Mouse (Mus musculus) embryonic facial prominence, embryonic 13.5 days (tissue): ENCODE data around the gene Ajm1. TPM values are rescaled to one million over a fixed set of nuclear protein-coding genes. Genes with fewer than 3 reads are reported as not detected.
A peak's percentile ranks its signal among the peaks of the same experiment; 100 is the strongest.

ENCODE experiments used
- ATAC-seq: fragments of 200-750 bp; cut with Nextera tagmentation; 2 replicates; pipeline ENCODE4 v1.8.0; 2017; ENCODE audit warnings: low read depth; ENCODE audit not compliant: insufficient number of reproducible peaks, insufficient read depth, low FRiP score, low TSS enrichment
- H3K27ac ChIP-seq: fragments of 300-500 bp; sonication (generic); 2 replicates; pipeline ENCODE4 v1.5.1; 2015; ENCODE audit warnings: moderate library complexity, mild to moderate bottlenecking, inconsistent platforms
- H3K27me3 ChIP-seq: fragments of 300-500 bp; sonication (generic); 2 replicates; pipeline ENCODE4 v1.6.1; 2015; ENCODE audit warnings: mild to moderate bottlenecking, inconsistent platforms
- H3K36me3 ChIP-seq: fragments of 300-500 bp; sonication (generic); 2 replicates; pipeline ENCODE4 v1.6.1; 2015; ENCODE audit warnings: mild to moderate bottlenecking, inconsistent platforms
- H3K4me1 ChIP-seq: fragments of 300-500 bp; sonication (generic); 2 replicates; pipeline ENCODE4 v1.6.1; 2015; ENCODE audit warnings: inconsistent platforms
- H3K4me2 ChIP-seq: fragments of 300-500 bp; sonication (generic); 2 replicates; pipeline ENCODE4 v1.6.1; 2015; ENCODE audit warnings: moderate library complexity, mild to moderate bottlenecking, inconsistent platforms
- H3K4me3 ChIP-seq: fragments of 300-500 bp; sonication (generic); 2 replicates; pipeline ENCODE4 v1.5.1; 2015; ENCODE audit warnings: mild to moderate bottlenecking, inconsistent platforms
- H3K9ac ChIP-seq: fragments of 300-500 bp; sonication (generic); 2 replicates; pipeline ENCODE4 v1.6.1; 2015; ENCODE audit warnings: mild to moderate bottlenecking, inconsistent platforms
- H3K9me3 ChIP-seq: fragments of 300-500 bp; sonication (generic); 2 replicates; pipeline ENCODE4 v1.6.1; 2016; ENCODE audit warnings: inconsistent platforms
- WGBS: fragments of 180-500 bp; shearing (Covaris S2); methylation state at CpG from one replicate; pipeline ENCODE4 v1.1.7; 2015; ENCODE audit warnings: mixed read lengths; 5-methylcytosine and 5-hydroxymethylcytosine counted together
- polyA plus RNA-seq: library from polyadenylated mRNA; unstranded; fragments of >200 nt; fragmentation: Nextera tagmentation; extraction: Ambion mirVana; gene quantifications from 2 replicates; pipeline ENCODE4 v1.2.1, GENCODE M21; 2015

Gene Ajm1
- polyA plus RNA-seq, 1 experiment from 2014 or later, result 0.39 TPM

- 78% methylated on average over 16 of the region's 16 CpGs for WGBS
- Histone ChIP-seq H3K27ac (no peak overlapping the region), H3K4me1 (peaks cover 67% of the 10 kb centered on the region), H3K9ac (peak overlapping the region; percentile 78), H3K9me3 (no peaks in the 10 kb centered on the region), H3K4me2 (peak overlapping the region; percentile 95), H3K36me3 (peaks cover 18% of the 10 kb centered on the region), H3K27me3 (peaks cover 56% of the 10 kb centered on the region), H3K4me3 (peak overlapping the region; percentile 64; the same call in 1 of the 2 replicates)
- no peak for ATAC-seq
These were observed 5.3 kb downstream of the Ajm1 start for GRCm38 (mm10) chr2:25576028-25576850.

GRCm38 (mm10) chr2:25575432-25576027 is 6.0 kb downstream of the Ajm1 start:
- peak overlapping the region; percentile 93 for H3K27ac ChIP-seq
- peak overlapping the region; percentile 64 for H3K4me3 ChIP-seq
- H3K36me3 ChIP-seq, result peaks cover 24% of the 10 kb centered on the region
- ATAC-seq, result no peak
- peak overlapping the region; percentile 95 for H3K4me2 ChIP-seq
- H3K9ac ChIP-seq, result peak overlapping the region; percentile 78
- WGBS, result 9% methylated on average over 21 of the region's 21 CpGs
- H3K27me3 ChIP-seq, result peaks cover 49% of the 10 kb centered on the region
- H3K9me3 ChIP-seq, result no peaks in the 10 kb centered on the region
- H3K4me1 ChIP-seq, result peaks cover 61% of the 10 kb centered on the region

- peak; percentile 97 for ATAC-seq
- under 1% methylated on average over 44 of the region's 45 CpGs for WGBS
- H3K36me3 ChIP-seq, result peaks cover 31% of the 10 kb centered on the region
- peak within 1 kb of the TSS; percentile 93 for H3K27ac ChIP-seq
- H3K4me1 ChIP-seq, result peaks cover 54% of the 10 kb centered on the region
- peak within 1 kb of the TSS; percentile 95 for H3K4me2 ChIP-seq
- H3K9ac ChIP-seq, result peak within 1 kb of the TSS; percentile 78
- H3K4me3 ChIP-seq, result peak within 1 kb of the TSS; percentile 64
- H3K9me3 ChIP-seq, result no peaks in the 10 kb centered on the region
- H3K27me3 ChIP-seq, result peaks cover 42% of the 10 kb centered on the region
These were observed 6.8 kb downstream of the Ajm1 start, which contains the start of the genes Mamdc4 and Phpt1 for GRCm38 (mm10) chr2:25574579-25575431. Mamdc4 (minus strand) TSS chr2:25574845. Phpt1 (minus strand) TSS chr2:25575224.

- Histone ChIP-seq H3K27me3 (peaks cover 35% of the 10 kb centered on the region), H3K9ac (peak overlapping the region; percentile 78), H3K9me3 (no peaks in the 10 kb centered on the region), H3K4me1 (peaks cover 47% of the 10 kb centered on the region), H3K4me3 (peak overlapping the region; percentile 64), H3K4me2 (peak overlapping the region; percentile 95), H3K27ac (peak overlapping the region; percentile 93; the same call in 1 of the 2 replicates), H3K36me3 (peaks cover 38% of the 10 kb centered on the region)
- ATAC-seq, result no peak
- WGBS, result 18% methylated on average over 11 of the region's 11 CpGs
These were observed 7.4 kb downstream of the Ajm1 start for GRCm38 (mm10) chr2:25574136-25574535.

- Histone ChIP-seq H3K9ac (0 out of 2 replicates have a peak overlapping the region, but pooled peaks have one; percentile 21), H3K4me1 (peaks cover 36% of the 10 kb centered on the region), H3K4me2 (peak overlapping the region; percentile 95; the same call in 1 of the 2 replicates), H3K4me3 (peak overlapping the region; percentile 64; the same call in 1 of the 2 replicates), H3K9me3 (no peaks in the 10 kb centered on the region), H3K27ac (no peak overlapping the region), H3K36me3 (peaks cover 48% of the 10 kb centered on the region), H3K27me3 (peaks cover 25% of the 10 kb centered on the region)
- 94% methylated on average over 2 of the region's 2 CpGs for WGBS
- no peak for ATAC-seq
These were observed 8.5 kb downstream of the Ajm1 start for GRCm38 (mm10) chr2:25573068-25573467.

GRCm38 (mm10) chr2:25571221-25571620 is 10.3 kb downstream of the Ajm1 start:
- no peak overlapping the region for H3K4me2 ChIP-seq
- H3K9me3 ChIP-seq, result no peaks in the 10 kb centered on the region
- H3K27me3 ChIP-seq, result peaks cover 6% of the 10 kb centered on the region
- no peak for ATAC-seq
- H3K4me3 ChIP-seq, result no peak overlapping the region
- H3K4me1 ChIP-seq, result peaks cover 24% of the 10 kb centered on the region
- 86% methylated on average over 4 of the region's 4 CpGs for WGBS
- no peak overlapping the region for H3K27ac ChIP-seq
- peaks cover 67% of the 10 kb centered on the region for H3K36me3 ChIP-seq
- no peak overlapping the region for H3K9ac ChIP-seq

GRCm38 (mm10) chr2:25569323-25569722 is 12.2 kb downstream of the Ajm1 start:
- no peak overlapping the region for H3K9ac ChIP-seq
- ATAC-seq, result no peak
- H3K9me3 ChIP-seq, result no peaks in the 10 kb centered on the region
- H3K27me3 ChIP-seq, result no peaks in the 10 kb centered on the region
- H3K4me3 ChIP-seq, result no peak overlapping the region
- H3K36me3 ChIP-seq, result peaks cover 86% of the 10 kb centered on the region
- peaks cover 15% of the 10 kb centered on the region for H3K4me1 ChIP-seq
- 96% methylated on average over 3 of the region's 3 CpGs for WGBS
- no peak overlapping the region for H3K4me2 ChIP-seq
- no peak overlapping the region for H3K27ac ChIP-seq

GRCm38 (mm10) chr2:25568473-25569019 is 13.0 kb downstream of the Ajm1 start:
- peaks cover 94% of the 10 kb centered on the region for H3K36me3 ChIP-seq
- ATAC-seq, result no peak
- 86% methylated on average over 6 of the region's 6 CpGs for WGBS

GRCm38 (mm10) chr2:25566558-25566957 is 15.0 kb downstream of the Ajm1 start:
- H3K9me3 ChIP-seq, result no peaks in the 10 kb centered on the region
- H3K4me1 ChIP-seq, result no peaks in the 10 kb centered on the region
- ATAC-seq, result no peak
- H3K27ac ChIP-seq, result no peak overlapping the region
- no peak overlapping the region for H3K9ac ChIP-seq
- peaks cover 99% of the 10 kb centered on the region for H3K36me3 ChIP-seq
- no peak overlapping the region for H3K4me2 ChIP-seq
- WGBS, result 88% methylated on average over 6 of the region's 6 CpGs
- no peak overlapping the region for H3K4me3 ChIP-seq
- H3K27me3 ChIP-seq, result no peaks in the 10 kb centered on the region

More at GRCm38 (mm10) chr2:25568473-25569019, 13.0 kb downstream of the Ajm1 start:
- Histone ChIP-seq H3K9me3 (no peaks in the 10 kb centered on the region), H3K4me3 (no peak overlapping the region), H3K9ac (no peak overlapping the region), H3K4me1 (peaks cover 8% of the 10 kb centered on the region), H3K27me3 (no peaks in the 10 kb centered on the region), H3K27ac (no peak overlapping the region), H3K4me2 (no peak overlapping the region)

- no peaks in the 10 kb centered on the region for H3K4me1 ChIP-seq
- no peak overlapping the region for H3K9ac ChIP-seq
- no peaks in the 10 kb centered on the region for H3K27me3 ChIP-seq
- no peak overlapping the region for H3K4me3 ChIP-seq
- ATAC-seq, result no peak
- peaks cover 99% of the 10 kb centered on the region for H3K36me3 ChIP-seq
- no peak overlapping the region for H3K27ac ChIP-seq
- H3K9me3 ChIP-seq, result no peaks in the 10 kb centered on the region
- WGBS, result 90% methylated on average over 8 of the region's 8 CpGs
- no peak overlapping the region for H3K4me2 ChIP-seq
These were observed 15.8 kb downstream of the Ajm1 start for GRCm38 (mm10) chr2:25565741-25566140.

- no peak overlapping the region for H3K4me3 ChIP-seq
- H3K4me2 ChIP-seq, result no peak overlapping the region
- peaks cover 18% of the 10 kb centered on the region for H3K4me1 ChIP-seq
- no peaks in the 10 kb centered on the region for H3K27me3 ChIP-seq
- no peak overlapping the region for H3K27ac ChIP-seq
- peaks cover 71% of the 10 kb centered on the region for H3K36me3 ChIP-seq
- no peak overlapping the region for H3K9ac ChIP-seq
- ATAC-seq, result no peak
- no peaks in the 10 kb centered on the region for H3K9me3 ChIP-seq
- 88% methylated on average over 9 of the region's 9 CpGs for WGBS
These were observed 19.6 kb downstream of the Ajm1 start for GRCm38 (mm10) chr2:25561946-25562345.
